Mouse (Mus musculus) heart, embryonic 12.5 days (tissue): ENCODE data around the gene Dcaf4. TPM values are rescaled to one million over a fixed set of nuclear protein-coding genes. Genes with fewer than 3 reads are reported as not detected.

Experiments used
- ATAC-seq: fragments of 200-750 bp; cut with Nextera tagmentation; 2 replicates; pipeline ENCODE4 v1.8.0; 2017; ENCODE audit warnings: moderate TSS enrichment, moderate library complexity; ENCODE audit not compliant: insufficient number of reproducible peaks, low FRiP score
- H3K27ac ChIP-seq: fragments of 300-500 bp; sonication (generic); 2 replicates; pipeline ENCODE4 v1.5.1; 2016; ENCODE audit warnings: mild to moderate bottlenecking, moderate library complexity; ENCODE audit not compliant: poor library complexity, severe bottlenecking
- H3K27me3 ChIP-seq: fragments of 300-500 bp; sonication (generic); replicated peaks from 2 replicates; pipeline ENCODE4 v1.6.1; 2016; ENCODE audit warnings: mild to moderate bottlenecking, moderate library complexity
- H3K36me3 ChIP-seq: fragments of 300-500 bp; sonication (generic); 2 replicates; pipeline ENCODE4 v1.6.1; 2016; ENCODE audit warnings: mild to moderate bottlenecking, moderate library complexity
- H3K4me1 ChIP-seq: fragments of 300-500 bp; sonication (generic); replicated peaks from 2 replicates; pipeline ENCODE4 v1.6.1; 2016; ENCODE audit warnings: mild to moderate bottlenecking
- H3K4me2 ChIP-seq: fragments of 300-500 bp; sonication (generic); 2 replicates; pipeline ENCODE4 v1.6.1; 2016; ENCODE audit warnings: mild to moderate bottlenecking, moderate library complexity
- H3K4me3 ChIP-seq: fragments of 300-500 bp; sonication (generic); 2 replicates; pipeline ENCODE4 v1.5.1; 2016; ENCODE audit warnings: mild to moderate bottlenecking
- H3K9ac ChIP-seq: fragments of 300-500 bp; sonication (generic); 2 replicates; pipeline ENCODE4 v1.6.1; 2016; ENCODE audit warnings: mild to moderate bottlenecking, moderate library complexity
- H3K9me3 ChIP-seq: fragments of 300-500 bp; sonication (generic); replicated peaks from 2 replicates; pipeline ENCODE4 v1.6.1; 2016; ENCODE audit warnings: mild to moderate bottlenecking, moderate library complexity
- WGBS: fragments of 180-500 bp; shearing (Covaris S2); methylation state at CpG from one replicate; pipeline ENCODE4 v1.1.7; 2016; 5-methylcytosine and 5-hydroxymethylcytosine counted together
- polyA plus RNA-seq: library from polyadenylated mRNA; unstranded; fragments of >200 nt; fragmentation: Nextera tagmentation; extraction: Ambion mirVana; gene quantifications from 2 replicates; pipeline ENCODE4 v1.2.1, GENCODE M21; 2016

Gene Dcaf4
- polyA plus RNA-seq, 1 experiment from 2014 or later: 22.7 TPM

DNA sequence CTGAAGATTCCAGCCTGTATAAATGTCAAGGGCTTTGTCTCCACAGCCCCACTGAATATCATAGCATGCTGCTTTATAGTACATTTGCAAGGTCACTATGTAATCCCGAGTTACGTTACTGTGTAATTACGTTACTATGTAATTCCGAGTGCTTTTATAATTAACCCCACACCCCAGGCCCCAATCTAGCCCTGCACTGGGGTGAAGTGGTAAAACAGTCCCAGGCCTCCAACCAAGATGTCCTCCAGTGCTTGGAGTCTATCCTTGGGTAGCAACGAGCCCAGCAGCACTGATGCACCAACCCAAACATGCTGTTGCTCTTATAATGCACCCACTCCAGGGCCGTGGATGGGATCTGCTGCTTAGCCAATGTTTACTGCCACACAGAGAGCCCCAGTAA lies 2.8 kb downstream of the Dcaf4 start:
- Histone ChIP-seq H3K9ac (no peak overlapping the region), H3K27ac (no peak overlapping the region), H3K4me3 (no peak overlapping the region), H3K36me3 (peaks cover 5% of the 10 kb centered on the region; the same call in 1 of the 2 replicates), H3K27me3 (no peaks in the 10 kb centered on the region), H3K4me2 (no peak overlapping the region), H3K9me3 (no peaks in the 10 kb centered on the region), H3K4me1 (peaks cover 49% of the 10 kb centered on the region)
- 89% methylated on average over 6 of the region's 6 CpGs for WGBS
- ATAC-seq: no peak

- no peak for ATAC-seq
- WGBS: 78% methylated on average over 4 of the region's 4 CpGs
- no peak overlapping the region for H3K9ac ChIP-seq
- no peaks in the 10 kb centered on the region for H3K9me3 ChIP-seq
- H3K27ac ChIP-seq: 0 out of 2 replicates have a peak overlapping the region, but pooled peaks have one; percentile 59
- no peak overlapping the region for H3K4me3 ChIP-seq
- no peak overlapping the region for H3K4me2 ChIP-seq
- no peaks in the 10 kb centered on the region for H3K27me3 ChIP-seq
- H3K4me1 ChIP-seq: peaks cover 56% of the 10 kb centered on the region
- H3K36me3 ChIP-seq: peaks cover 6% of the 10 kb centered on the region
These were observed 3.6 kb downstream of the Dcaf4 start for GRCm38 (mm10) chr12:83523892-83524291.

- 68% methylated on average over 5 of the region's 5 CpGs for WGBS
- H3K27me3 ChIP-seq: no peaks in the 10 kb centered on the region
- H3K4me1 ChIP-seq: peaks cover 56% of the 10 kb centered on the region
- H3K4me3 ChIP-seq: no peak overlapping the region
- no peak overlapping the region for H3K4me2 ChIP-seq
- H3K9ac ChIP-seq: no peak overlapping the region
- peaks cover 9% of the 10 kb centered on the region for H3K36me3 ChIP-seq
- no peaks in the 10 kb centered on the region for H3K9me3 ChIP-seq
- ATAC-seq: no peak
- H3K27ac ChIP-seq: 0 out of 2 replicates have a peak overlapping the region, but pooled peaks have one; percentile 8
These were observed 4.1 kb downstream of the Dcaf4 start for GRCm38 (mm10) chr12:83524329-83524728.

DNA sequence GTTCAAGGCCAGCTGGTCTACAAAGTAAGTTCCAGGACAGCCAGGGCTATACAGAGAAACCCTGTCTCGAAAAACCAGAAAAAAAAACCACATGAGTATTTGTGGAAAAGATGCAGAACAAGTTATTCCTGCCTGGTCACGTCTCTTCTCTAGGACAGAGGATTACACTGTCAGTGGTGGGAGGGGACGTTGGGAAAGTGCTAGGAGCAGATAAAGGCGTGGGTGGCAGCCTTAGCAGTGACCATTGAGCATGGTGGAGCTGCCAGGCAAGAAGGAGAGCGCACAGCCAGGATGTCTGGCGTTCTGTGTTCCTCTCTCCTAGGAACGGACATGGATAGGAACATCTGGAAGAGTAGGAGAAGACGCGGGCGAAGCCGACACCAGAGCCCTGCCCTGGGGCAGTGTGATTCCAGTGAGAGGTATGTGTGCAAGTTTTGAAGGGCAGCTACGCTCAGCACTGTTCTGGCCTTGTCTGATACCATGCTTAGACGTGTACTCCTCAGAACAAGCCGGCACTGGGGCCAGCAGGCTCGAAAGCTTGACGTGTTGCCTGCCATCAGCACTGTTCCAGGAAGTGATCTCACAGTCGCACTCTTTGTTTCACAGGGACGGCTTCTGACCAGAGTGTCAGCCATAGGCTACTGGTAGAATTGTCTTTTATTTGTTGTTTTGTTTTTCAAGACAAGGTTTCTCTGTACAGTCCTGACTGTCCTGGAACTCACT lies 5.7 kb downstream of the Dcaf4 start:
- 61% methylated on average over 18 of the region's 18 CpGs for WGBS
- Histone ChIP-seq H3K9ac (no peak overlapping the region), H3K27ac (no peak overlapping the region; the same call in 1 of the 2 replicates), H3K9me3 (no peaks in the 10 kb centered on the region), H3K4me1 (peaks cover 55% of the 10 kb centered on the region), H3K27me3 (no peaks in the 10 kb centered on the region), H3K36me3 (peaks cover 16% of the 10 kb centered on the region), H3K4me2 (no peak overlapping the region), H3K4me3 (no peak overlapping the region)
- ATAC-seq: no peak

DNA sequence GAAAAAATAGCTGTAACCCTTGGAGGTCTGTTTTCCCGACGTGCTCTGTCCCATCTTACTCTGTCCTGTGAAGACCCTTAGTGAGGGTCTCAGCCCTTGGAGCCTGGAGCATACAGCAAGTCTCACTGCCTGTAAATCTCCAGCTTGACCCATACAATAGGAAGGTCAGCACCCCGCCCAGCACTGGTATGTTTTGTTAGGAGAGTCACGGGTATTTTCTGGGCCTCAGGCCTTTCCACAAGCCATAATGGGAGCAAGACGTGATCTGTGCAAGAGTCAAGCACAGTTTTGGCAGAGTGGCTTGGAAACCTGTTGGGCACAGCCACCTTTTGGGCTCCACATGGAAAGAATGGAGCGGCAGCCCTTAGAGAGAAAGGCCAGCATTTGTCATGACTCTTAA lies 7.5 kb downstream of the Dcaf4 start:
- ATAC-seq: no peak
- peaks cover 33% of the 10 kb centered on the region for H3K36me3 ChIP-seq
- no peak overlapping the region for H3K4me2 ChIP-seq
- peaks cover 44% of the 10 kb centered on the region for H3K4me1 ChIP-seq
- 70% methylated on average over 6 of the region's 6 CpGs for WGBS
- H3K9ac ChIP-seq: no peak overlapping the region
- H3K4me3 ChIP-seq: no peak overlapping the region
- H3K27ac ChIP-seq: no peak overlapping the region
- H3K27me3 ChIP-seq: no peaks in the 10 kb centered on the region
- H3K9me3 ChIP-seq: no peaks in the 10 kb centered on the region

DNA sequence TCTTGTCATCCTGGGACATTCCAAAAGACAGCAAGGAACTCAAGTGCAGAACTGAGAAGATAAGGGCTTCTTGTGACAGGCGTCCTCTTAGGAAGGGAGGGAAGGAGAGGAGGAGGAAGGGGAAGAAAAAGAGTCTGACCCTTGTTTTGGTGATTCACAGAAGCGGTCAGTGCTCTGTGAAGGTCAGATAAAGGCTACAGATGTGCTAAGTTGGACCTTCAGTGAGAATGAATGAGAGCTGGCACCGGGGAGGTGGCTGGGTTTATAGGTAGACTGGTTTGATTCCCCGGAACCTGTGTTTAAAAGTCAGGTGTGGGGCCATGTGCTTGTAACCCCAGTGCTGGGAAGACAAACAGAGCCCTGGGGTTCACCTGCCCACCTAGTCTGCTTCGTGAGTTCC lies 8.4 kb downstream of the Dcaf4 start:
- Histone ChIP-seq H3K4me2 (no peak overlapping the region), H3K36me3 (peaks cover 38% of the 10 kb centered on the region), H3K27ac (no peak overlapping the region), H3K27me3 (no peaks in the 10 kb centered on the region), H3K9ac (no peak overlapping the region), H3K4me3 (no peak overlapping the region), H3K9me3 (no peaks in the 10 kb centered on the region), H3K4me1 (peaks cover 42% of the 10 kb centered on the region)
- no peak for ATAC-seq
- WGBS: 66% methylated on average over 5 of the region's 5 CpGs

DNA sequence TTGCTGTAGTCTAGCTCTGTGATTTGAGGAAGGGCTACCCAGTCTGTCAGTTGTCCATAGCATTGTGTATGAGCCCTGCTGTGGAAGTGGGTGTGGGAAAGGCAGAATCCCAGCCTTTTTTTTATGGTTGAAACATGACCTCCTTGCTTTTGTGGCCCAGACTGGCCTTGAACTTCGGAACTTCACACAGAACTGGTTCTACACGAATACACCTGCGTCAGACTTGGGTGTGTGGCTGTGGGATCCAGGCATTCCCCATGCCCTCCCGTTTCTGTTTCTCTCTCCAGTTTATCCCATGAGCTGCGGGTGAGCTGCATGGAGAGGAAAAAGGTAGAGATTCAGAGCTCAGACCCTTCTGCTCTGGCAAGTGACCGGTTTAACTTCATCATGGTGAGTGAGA lies 11.7 kb downstream of the Dcaf4 start:
- H3K27ac ChIP-seq: no peak overlapping the region
- no peak for ATAC-seq
- no peak overlapping the region for H3K4me2 ChIP-seq
- H3K27me3 ChIP-seq: no peaks in the 10 kb centered on the region
- 88% methylated on average over 6 of the region's 6 CpGs for WGBS
- peaks cover 20% of the 10 kb centered on the region for H3K4me1 ChIP-seq
- no peak overlapping the region for H3K4me3 ChIP-seq
- H3K36me3 ChIP-seq: peaks cover 64% of the 10 kb centered on the region
- no peaks in the 10 kb centered on the region for H3K9me3 ChIP-seq
- no peak overlapping the region for H3K9ac ChIP-seq

GRCm38 (mm10) chr12:83532966-83533365 lies 12.7 kb downstream of the Dcaf4 start:
- H3K9me3 ChIP-seq: no peaks in the 10 kb centered on the region
- H3K4me3 ChIP-seq: no peak overlapping the region
- 88% methylated on average over 3 of the region's 3 CpGs for WGBS
- H3K36me3 ChIP-seq: peaks cover 69% of the 10 kb centered on the region
- peaks cover 12% of the 10 kb centered on the region for H3K4me1 ChIP-seq
- no peak overlapping the region for H3K4me2 ChIP-seq
- no peak overlapping the region for H3K27ac ChIP-seq
- no peak overlapping the region for H3K9ac ChIP-seq
- no peak for ATAC-seq
- H3K27me3 ChIP-seq: no peaks in the 10 kb centered on the region

GRCm38 (mm10) chr12:83534190-83534589 lies 13.9 kb downstream of the Dcaf4 start:
- H3K4me3 ChIP-seq: no peak overlapping the region
- H3K9me3 ChIP-seq: no peaks in the 10 kb centered on the region
- H3K9ac ChIP-seq: no peak overlapping the region
- no peaks in the 10 kb centered on the region for H3K27me3 ChIP-seq
- H3K4me2 ChIP-seq: no peak overlapping the region
- H3K27ac ChIP-seq: no peak overlapping the region
- H3K4me1 ChIP-seq: peaks cover 4% of the 10 kb centered on the region; the same call in 1 of the 2 replicates
- 62% methylated on average over 3 of the region's 3 CpGs for WGBS
- peaks cover 76% of the 10 kb centered on the region for H3K36me3 ChIP-seq
- no peak for ATAC-seq

- ATAC-seq: no peak
- no peaks in the 10 kb centered on the region for H3K27me3 ChIP-seq
- H3K27ac ChIP-seq: no peak overlapping the region
- H3K4me2 ChIP-seq: no peak overlapping the region
- H3K4me3 ChIP-seq: no peak overlapping the region
- H3K4me1 ChIP-seq: peaks cover 4% of the 10 kb centered on the region; the same call in 1 of the 2 replicates
- no peak overlapping the region for H3K9ac ChIP-seq
- H3K9me3 ChIP-seq: no peaks in the 10 kb centered on the region
- WGBS: 88% methylated on average over 11 of the region's 11 CpGs
- peaks cover 82% of the 10 kb centered on the region for H3K36me3 ChIP-seq
These were observed 15.2 kb downstream of the Dcaf4 start for GRCm38 (mm10) chr12:83535428-83535827.

DNA sequence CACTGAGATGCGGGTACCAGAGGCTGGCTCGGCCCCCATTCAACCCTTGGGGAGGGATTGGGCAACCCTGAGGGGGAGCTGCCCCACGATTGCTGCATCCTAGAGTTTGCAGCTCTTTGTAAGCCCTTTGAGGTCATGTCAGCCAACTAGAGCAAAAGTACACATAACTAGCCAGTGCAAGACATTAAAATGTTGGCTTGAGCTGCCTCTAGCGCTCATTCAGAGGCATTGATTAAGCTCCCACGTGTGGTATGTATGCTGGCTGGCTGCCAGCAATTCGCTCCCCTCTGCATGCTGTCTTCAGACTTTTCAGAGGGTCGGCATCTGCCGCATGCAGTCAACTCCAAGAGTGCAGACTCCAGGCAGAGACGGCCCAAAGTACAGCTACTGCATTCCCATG lies 15.8 kb downstream of the Dcaf4 start:
- H3K9ac ChIP-seq: no peak overlapping the region
- H3K27ac ChIP-seq: no peak overlapping the region
- 62% methylated on average over 9 of the region's 9 CpGs for WGBS
- H3K4me2 ChIP-seq: no peak overlapping the region
- peaks cover 4% of the 10 kb centered on the region; the same call in 1 of the 2 replicates for H3K4me1 ChIP-seq
- H3K27me3 ChIP-seq: no peaks in the 10 kb centered on the region
- no peak for ATAC-seq
- H3K9me3 ChIP-seq: no peaks in the 10 kb centered on the region
- H3K4me3 ChIP-seq: no peak overlapping the region
- peaks cover 87% of the 10 kb centered on the region for H3K36me3 ChIP-seq

DNA sequence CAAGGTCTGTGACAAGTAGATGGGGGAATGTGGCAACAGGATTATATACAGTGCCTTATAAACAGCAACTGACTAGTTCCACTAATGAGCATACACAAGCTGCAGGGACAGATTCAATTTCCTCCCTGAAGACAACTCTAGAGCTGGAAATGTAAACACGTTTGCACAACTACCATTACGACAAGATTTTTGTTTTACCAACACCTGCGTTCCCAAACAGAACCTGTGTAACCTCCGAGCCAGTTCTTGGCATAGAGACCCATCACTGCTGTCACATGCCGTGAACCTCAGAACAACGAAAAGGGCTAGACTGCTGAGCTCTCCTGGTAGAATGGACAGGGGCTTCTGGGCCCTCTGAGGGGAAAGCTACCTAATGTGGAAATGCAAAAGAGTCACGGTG lies 23.7 kb downstream of the Dcaf4 start:
- Histone ChIP-seq H3K4me2 (no peak overlapping the region), H3K27me3 (no peaks in the 10 kb centered on the region), H3K27ac (no peak overlapping the region), H3K4me1 (no peaks in the 10 kb centered on the region), H3K36me3 (peaks cover 72% of the 10 kb centered on the region), H3K9me3 (no peaks in the 10 kb centered on the region), H3K4me3 (no peak overlapping the region), H3K9ac (no peak overlapping the region)
- ATAC-seq: no peak
- WGBS: 83% methylated on average over 7 of the region's 7 CpGs
